Mouse (Mus musculus) CD4-positive helper T cell, adult 2 months (primary cell): ENCODE results near the gene Id1.

Experiments
- DNase-seq: peaks from one replicate; pipeline ENCODE4 v3.0.0-alpha.2; 2012; ENCODE audit warnings: low read depth, missing footprints, low spot score

Gene Id1

GRCm38 (mm10) chr2:152742435-152742834, 6.4 kb downstream of the Id1 start:
- DNase-seq, result no peak

GRCm38 (mm10) chr2:152753944-152754711, 18.1 kb downstream of the Id1 start, which contains the start of gene Cox4i2:
TSS of gene Cox4i2 (plus strand) at chr2:152754173.
- DNase-seq, result peak; percentile 28

GRCm38 (mm10) chr2:152756474-152757393, 20.7 kb downstream of the Id1 start:
- DNase-seq, result no peak

- DNase-seq, result no peak
Observed at GRCm38 (mm10) chr2:152757478-152757877, 21.4 kb downstream of the Id1 start.

GRCm38 (mm10) chr2:152758351-152758750, 22.3 kb downstream of the Id1 start:
- no peak for DNase-seq

- DNase-seq, result no peak
Observed at GRCm38 (mm10) chr2:152763310-152763709, 27.3 kb downstream of the Id1 start.

GRCm38 (mm10) chr2:152764172-152765044, 28.4 kb downstream of the Id1 start:
- no peak for DNase-seq

- no peak for DNase-seq
Observed at GRCm38 (mm10) chr2:152765045-152765674, 29.1 kb downstream of the Id1 start.

GRCm38 (mm10) chr2:152766387-152767123, 30.5 kb downstream of the Id1 start:
- DNase-seq, result peak; percentile 81

GRCm38 (mm10) chr2:152767618-152768271, 31.7 kb downstream of the Id1 start:
- DNase-seq, result peak; percentile 66

- DNase-seq, result no peak
Observed at GRCm38 (mm10) chr2:152769677-152770076, 33.6 kb downstream of the Id1 start.

- no peak for DNase-seq
Observed at GRCm38 (mm10) chr2:152771571-152771970, 35.5 kb downstream of the Id1 start.

GRCm38 (mm10) chr2:152772231-152772630, 36.2 kb downstream of the Id1 start:
- no peak for DNase-seq

GRCm38 (mm10) chr2:152775357-152775756, 39.3 kb downstream of the Id1 start:
- peak; percentile 82 for DNase-seq

GRCm38 (mm10) chr2:152776019-152776418, 40.0 kb downstream of the Id1 start:
- DNase-seq, result no peak

- no peak for DNase-seq
Observed at GRCm38 (mm10) chr2:152776435-152776834, 40.4 kb downstream of the Id1 start.

GRCm38 (mm10) chr2:152777081-152777480, 41.0 kb downstream of the Id1 start:
- no peak for DNase-seq

GRCm38 (mm10) chr2:152780466-152780865, 44.4 kb downstream of the Id1 start:
- no peak for DNase-seq

GRCm38 (mm10) chr2:152781031-152781711, 45.1 kb downstream of the Id1 start:
- DNase-seq, result no peak
